Mouse (Mus musculus) left cerebral cortex, postnatal 10 days (tissue): ENCODE data around the gene Tmco4. TPM values are rescaled to one million over a fixed set of nuclear protein-coding genes. Genes with fewer than 3 reads are reported as not detected.
A peak's percentile ranks its signal among the peaks of the same experiment; 100 is the strongest.

ENCODE experiments used
- DNase-seq, 2 experiments: peaks; one replicate each; pipeline ENCODE4 v3.0.0; 2021 to 2022; ENCODE audit warnings: low spot score in 2 of 2, mixed read lengths in 1 of 2; ENCODE audit errors: extremely low spot score in 1 of 2
- intact Hi-C: fragments of 180-260 bp; cut with DNase I; formaldehyde crosslinking; loops from one replicate; pipeline ENCODE4 v1.15.1; 2025
- total RNA-seq, 2 experiments: library from RNA; stranded (reverse); gene quantifications; 2 replicates each; pipeline ENCODE4 v1.2.3; 2021

Gene Tmco4
- total RNA-seq: 1 to 10 TPM; 1.3 to 1.7 TPM

GRCm38 (mm10) chr4:138972827-138973718 lies at the start of gene Tmco4:
Gene Tmco4 (plus strand): TSS chr4:138972888.
- DNase-seq: peak in 1 of 2 experiments; percentile 75
- intact Hi-C loops: no loop called here

- intact Hi-C loops: no loop called here
- DNase-seq: no peak
Observed at GRCm38 (mm10) chr4:138925561-138925960, 47.1 kb upstream of the Tmco4 start.

- intact Hi-C loops: loop anchor here (5.0 kb wide), 1 partner anchor 58 kb away; no protein-coding TSS in a partner anchor
- no peak for DNase-seq
Observed at GRCm38 (mm10) chr4:138933862-138934261, 38.8 kb upstream of the Tmco4 start.

GRCm38 (mm10) chr4:138934456-138935145 lies 38.1 kb upstream of the Tmco4 start:
- no peak for DNase-seq
- intact Hi-C loops: loop anchor here (5.0 kb wide), 1 partner anchor 58 kb away; no protein-coding TSS in a partner anchor

GRCm38 (mm10) chr4:138938495-138939269 lies 34.0 kb upstream of the Tmco4 start:
- no peak for DNase-seq
- intact Hi-C loops: no loop called here

GRCm38 (mm10) chr4:138939481-138939880 lies 33.2 kb upstream of the Tmco4 start:
- DNase-seq: no peak
- intact Hi-C loops: no loop called here

GRCm38 (mm10) chr4:138941401-138941800 lies 31.3 kb upstream of the Tmco4 start:
- intact Hi-C loops: no loop called here

GRCm38 (mm10) chr4:138941966-138942365 lies 30.7 kb upstream of the Tmco4 start:
- intact Hi-C loops: no loop called here

More at GRCm38 (mm10) chr4:138941401-138941800, 31.3 kb upstream of the Tmco4 start:
- DNase-seq: no peak

GRCm38 (mm10) chr4:138943730-138944129 lies 29.0 kb upstream of the Tmco4 start:
- DNase-seq: peak in 1 of 2 experiments; percentile 86
- intact Hi-C loops: no loop called here

More at GRCm38 (mm10) chr4:138941966-138942365, 30.7 kb upstream of the Tmco4 start:
- DNase-seq: no peak

GRCm38 (mm10) chr4:138948257-138948656 lies 24.4 kb upstream of the Tmco4 start:
- intact Hi-C loops: no loop called here
- no peak for DNase-seq

- intact Hi-C loops: no loop called here
- no peak for DNase-seq
Observed at GRCm38 (mm10) chr4:138958612-138959011, 14.1 kb upstream of the Tmco4 start.

GRCm38 (mm10) chr4:138959120-138959519 lies 13.6 kb upstream of the Tmco4 start:
- intact Hi-C loops: no loop called here
- no peak for DNase-seq

- DNase-seq: no peak
- intact Hi-C loops: no loop called here
Observed at GRCm38 (mm10) chr4:138959926-138960325, 12.8 kb upstream of the Tmco4 start.

- no peak for DNase-seq
- intact Hi-C loops: no loop called here
Observed at GRCm38 (mm10) chr4:138962719-138963118, 10.0 kb upstream of the Tmco4 start.

- DNase-seq: no peak
- intact Hi-C loops: no loop called here
Observed at GRCm38 (mm10) chr4:138965871-138966270, 6.8 kb upstream of the Tmco4 start.

- no peak for DNase-seq
- intact Hi-C loops: no loop called here
Observed at GRCm38 (mm10) chr4:138966866-138967265, 5.8 kb upstream of the Tmco4 start, which contains the start of gene Rnf186. Gene Rnf186 (plus strand): TSS chr4:138967112.

GRCm38 (mm10) chr4:138967485-138967884 lies 5.2 kb upstream of the Tmco4 start:
- intact Hi-C loops: no loop called here
- DNase-seq: no peak

GRCm38 (mm10) chr4:138968772-138969556 lies 3.7 kb upstream of the Tmco4 start:
- DNase-seq: no peak
- intact Hi-C loops: no loop called here
